Mouse (Mus musculus) megakaryocyte-erythroid progenitor cell, adult 5-6 weeks (primary cell): ENCODE data around the gene Ddx39. TPM values are rescaled to one million over a fixed set of nuclear protein-coding genes. Genes with fewer than 3 reads are reported as not detected.

ENCODE experiments used
- ATAC-seq: replicated peaks from 2 replicates; pipeline ENCODE4 v1.8.0; 2016; ENCODE audit warnings: mild to moderate bottlenecking, inconsistent platforms; ENCODE audit not compliant: severe bottlenecking, poor library complexity, low FRiP score, low TSS enrichment
- total RNA-seq, 2 experiments: library from RNA; stranded (forward) in 1 of 2; stranded (reverse) in 1 of 2; fragments of 200-1000, 215-1000 nt in 1 of 2; fragments of >200 nt in 1 of 2; fragmentation: Nextera tagmentation in 1 of 2; gene quantifications; 2 replicates each; pipeline ENCODE4 v1.2.3; 2014 to 2017

The Ddx39 gene
- total RNA-seq, 2 experiments from 2014 or later = 213 to 224 TPM

DNA sequence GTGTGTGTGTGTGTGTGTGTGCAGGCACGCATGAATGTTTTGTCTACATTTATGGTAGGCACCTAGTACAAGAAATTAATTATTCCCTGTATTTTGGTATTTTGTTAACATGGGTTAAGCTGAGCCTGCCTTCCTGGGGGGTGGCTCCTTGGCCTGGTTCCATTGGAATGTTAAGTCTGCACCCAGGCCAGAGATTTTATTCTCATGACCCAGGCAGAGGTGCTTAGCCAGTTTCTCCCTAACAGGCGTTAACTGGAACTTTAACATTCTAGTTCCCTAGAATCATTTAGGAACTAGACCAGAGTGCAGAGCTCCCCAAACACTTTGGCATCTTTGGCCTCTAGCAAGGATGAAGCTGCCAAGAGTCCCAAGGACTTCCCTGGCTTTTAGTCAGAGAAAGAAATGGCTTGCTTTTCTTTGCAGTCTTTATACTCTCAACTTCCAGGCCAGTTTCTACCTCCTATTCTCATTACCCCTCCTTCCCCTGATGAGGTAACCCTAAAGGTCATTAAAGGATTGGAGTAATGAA lies 44.3 kb downstream of the Ddx39 start:
- ATAC-seq = no peak

GRCm38 (mm10) chr8:83764116-83764515 lies 49.1 kb downstream of the Ddx39 start:
- no peak for ATAC-seq

DNA sequence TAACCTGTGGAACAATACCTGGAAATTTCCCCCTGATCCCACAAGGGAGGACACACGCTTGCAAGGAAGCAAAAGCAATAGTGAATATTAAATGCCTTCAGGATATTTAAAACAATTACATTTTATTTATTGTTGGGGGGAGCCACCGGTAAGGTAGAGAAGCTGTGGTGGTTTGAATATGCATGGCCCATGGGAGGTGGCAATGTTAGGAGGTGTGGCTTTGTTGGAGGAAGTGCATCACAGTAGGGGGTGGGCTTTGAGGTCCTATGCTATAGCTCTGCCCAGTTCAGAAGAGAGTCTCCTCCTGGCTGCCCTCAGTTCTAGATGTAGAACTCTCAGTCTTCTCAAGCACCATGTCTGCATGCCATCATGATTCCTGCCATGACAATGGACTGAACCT lies 49.7 kb downstream of the Ddx39 start:
- ATAC-seq = no peak

DNA sequence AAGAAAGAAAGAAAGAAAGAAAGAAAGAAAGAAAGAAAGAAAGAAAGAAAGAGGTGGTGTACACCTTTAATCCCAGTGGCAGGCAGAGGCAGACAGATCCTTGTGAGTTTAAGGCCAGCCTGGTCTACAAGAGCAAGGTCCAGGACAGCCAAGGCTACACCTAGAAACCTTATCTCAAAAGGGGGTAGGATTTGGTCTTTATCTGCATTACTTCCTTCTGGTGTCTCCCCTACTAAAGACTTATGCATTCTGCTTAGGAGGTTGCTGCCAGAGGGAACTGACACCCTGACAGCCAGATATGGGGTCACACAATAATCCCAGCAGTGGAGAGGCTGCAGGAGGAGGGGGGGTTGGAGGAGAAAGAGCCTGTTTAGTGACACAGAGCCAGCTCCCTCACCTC lies 50.7 kb downstream of the Ddx39 start:
- ATAC-seq = no peak

- peak; percentile 45 for ATAC-seq
Measured at GRCm38 (mm10) chr8:83767442-83767841, 52.5 kb downstream of the Ddx39 start.

GRCm38 (mm10) chr8:83768526-83768925 lies 53.5 kb downstream of the Ddx39 start:
- peak; percentile 74 for ATAC-seq

GRCm38 (mm10) chr8:83769720-83770119 lies 54.7 kb downstream of the Ddx39 start:
- ATAC-seq = no peak

GRCm38 (mm10) chr8:83770669-83771068 lies 55.7 kb downstream of the Ddx39 start:
- ATAC-seq = no peak

DNA sequence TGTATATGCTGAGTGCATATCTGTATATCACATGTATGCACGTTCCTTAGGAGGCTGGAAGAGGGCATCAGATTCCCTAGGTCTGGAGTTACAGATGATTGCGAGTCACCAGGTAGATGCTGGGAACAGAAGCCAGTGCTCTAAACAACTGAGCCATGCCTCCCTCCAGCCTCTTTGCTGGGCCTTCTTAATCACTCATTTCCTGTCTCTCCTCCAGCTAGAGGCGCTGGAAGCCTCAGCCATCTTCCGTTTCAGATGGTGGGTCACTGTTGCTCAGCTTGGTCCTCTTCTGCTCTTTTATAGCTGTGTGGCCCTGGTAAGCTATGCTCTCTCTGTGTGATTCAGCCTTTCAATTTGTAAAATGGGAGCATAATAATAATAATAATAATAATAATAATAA lies 56.8 kb downstream of the Ddx39 start:
- ATAC-seq = no peak

DNA sequence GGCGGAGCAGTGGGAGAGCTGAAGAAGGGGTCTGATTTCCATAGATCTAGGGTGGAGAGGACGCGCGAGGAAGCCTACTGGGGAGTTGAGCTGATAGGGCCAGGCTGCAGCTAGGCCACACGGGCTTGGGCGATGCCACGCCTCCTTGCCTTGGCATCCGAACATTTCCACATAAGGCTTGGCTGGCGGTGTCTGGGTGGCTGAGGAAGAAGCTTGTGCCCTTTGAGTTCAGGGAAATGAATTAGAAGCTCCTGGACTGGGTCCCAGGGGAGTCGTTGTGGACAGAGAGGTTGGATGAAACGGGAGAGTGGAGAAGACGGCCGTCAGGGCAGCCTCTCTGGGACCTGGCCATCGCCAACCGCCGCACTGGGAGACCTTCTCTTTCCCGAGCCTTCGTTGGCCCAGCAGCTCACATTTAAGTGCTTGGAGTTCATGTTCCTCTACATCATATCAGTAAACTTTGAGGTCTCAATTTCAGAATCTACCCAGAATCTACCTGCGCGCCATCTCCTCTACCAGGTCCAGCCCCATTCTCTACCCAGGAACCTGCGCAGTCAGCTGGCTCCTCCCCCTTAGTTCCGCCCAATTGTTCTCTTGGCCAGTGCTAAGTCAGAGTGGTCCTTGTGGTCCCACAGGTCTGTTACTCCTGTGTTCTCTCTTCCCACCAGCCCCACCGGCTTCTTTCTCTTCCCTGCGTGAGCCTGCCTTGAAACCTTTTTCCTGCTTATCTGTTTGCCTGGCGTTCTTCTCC lies 57.9 kb downstream of the Ddx39 start:
- ATAC-seq = peak; percentile 64

- no peak; the same call in 1 of the 2 replicates for ATAC-seq
Measured at GRCm38 (mm10) chr8:83773452-83773846, 58.5 kb downstream of the Ddx39 start.

DNA sequence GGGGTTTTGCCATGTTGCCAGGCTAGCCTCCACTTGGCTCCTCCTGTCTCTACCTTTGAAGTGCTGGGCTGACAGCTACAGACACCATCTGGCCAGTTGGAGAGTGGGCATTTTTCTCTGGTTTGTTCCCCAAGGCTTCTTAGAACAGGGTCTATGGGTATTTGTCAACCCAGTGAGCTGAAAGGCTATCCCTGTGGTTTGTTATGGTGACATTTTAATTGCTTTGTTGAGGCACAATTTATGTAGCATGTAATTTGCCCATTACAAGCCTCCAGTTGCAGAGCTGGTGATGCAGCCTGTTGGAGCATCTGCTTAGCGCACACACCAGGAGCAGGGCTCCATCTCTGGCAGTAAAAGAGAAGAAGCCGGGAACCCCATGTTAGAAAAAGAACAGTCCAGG lies 59.2 kb downstream of the Ddx39 start:
- ATAC-seq = no peak

Other genes starting within 250 kb of the Ddx39 start
- gene Olfr370, start 179.4 kb upstream of the Ddx39 start, total RNA-seq (2014; fragmentation: Nextera tagmentation) = not detected in 2 replicates
- gene Olfr370, start 179.4 kb upstream of the Ddx39 start, total RNA-seq (2017) = not detected in 2 replicates
- 199 and 204 TPM in 2 replicates for gene Ndufb7, start 148.5 kb upstream of the Ddx39 start, total RNA-seq (2014; fragmentation: Nextera tagmentation)
- 173 and 183 TPM in 2 replicates for gene Ndufb7, start 148.5 kb upstream of the Ddx39 start, total RNA-seq (2017)
- 304 and 466 TPM in 2 replicates for gene Tecr, start 107.2 kb upstream of the Ddx39 start, total RNA-seq (2014; fragmentation: Nextera tagmentation)
- gene Tecr, start 107.2 kb upstream of the Ddx39 start, total RNA-seq (2017) = 230 and 318 TPM in 2 replicates
- 49.7 and 52.6 TPM in 2 replicates for gene Dnajb1, start 107.0 kb upstream of the Ddx39 start, total RNA-seq (2014; fragmentation: Nextera tagmentation)
- 50.2 and 63.1 TPM in 2 replicates for gene Dnajb1, start 107.0 kb upstream of the Ddx39 start, total RNA-seq (2017)
- gene Gipc1, start 62.5 kb upstream of the Ddx39 start, total RNA-seq (2014; fragmentation: Nextera tagmentation) = 15.6 and 31.4 TPM in 2 replicates
- gene Gipc1, start 62.5 kb upstream of the Ddx39 start, total RNA-seq (2017) = 6.5 and 6.9 TPM in 2 replicates
- not detected in 2 replicates for gene Ptger1, start 48.5 kb upstream of the Ddx39 start, total RNA-seq (2014; fragmentation: Nextera tagmentation)
- gene Ptger1, start 48.5 kb upstream of the Ddx39 start, total RNA-seq (2017) = 0.65 and 1.1 TPM in 2 replicates
- 36.3 and 83.2 TPM in 2 replicates for gene Pkn1, start 16.0 kb upstream of the Ddx39 start, total RNA-seq (2014; fragmentation: Nextera tagmentation)
- gene Pkn1, start 16.0 kb upstream of the Ddx39 start, total RNA-seq (2017) = 21.9 and 33.0 TPM in 2 replicates
- gene Adgre5, start 26.1 kb downstream of the Ddx39 start, total RNA-seq (2014; fragmentation: Nextera tagmentation) = 44.3 and 63.7 TPM in 2 replicates
- 46.9 and 64.8 TPM in 2 replicates for gene Adgre5, start 26.1 kb downstream of the Ddx39 start, total RNA-seq (2017)
- 25.2 and 28.8 TPM in 2 replicates for gene Adgrl1, start 184.9 kb downstream of the Ddx39 start, total RNA-seq (2014; fragmentation: Nextera tagmentation)
- gene Adgrl1, start 184.9 kb downstream of the Ddx39 start, total RNA-seq (2017) = 7.9 and 13.2 TPM in 2 replicates
- gene Gm10644, start 240.0 kb downstream of the Ddx39 start, total RNA-seq (2014; fragmentation: Nextera tagmentation) = not detected in 2 replicates
- not detected in 2 replicates for gene Gm10644, start 240.0 kb downstream of the Ddx39 start, total RNA-seq (2017)
- gene Asf1b, start 240.3 kb downstream of the Ddx39 start, total RNA-seq (2014; fragmentation: Nextera tagmentation) = 48.9 and 64.6 TPM in 2 replicates
- 18.5 and 36.5 TPM in 2 replicates for gene Asf1b, start 240.3 kb downstream of the Ddx39 start, total RNA-seq (2017)